Mouse (Mus musculus) mammary gland, adult 2 months (tissue): ENCODE measurements around the gene Hist1h2bp. TPM values are rescaled to one million over a fixed set of nuclear protein-coding genes. Genes with fewer than 3 reads are reported as not detected.

Experiments
- polyA plus RNA-seq: library from polyadenylated mRNA; depleted of rRNA; stranded (reverse); fragments of >200 nt; gene quantifications from 2 replicates; pipeline ENCODE4 v1.2.3, GENCODE M21; 2012; ENCODE audit warnings: low replicate concordance; rRNA removed

Hist1h2bp gene
- polyA plus RNA-seq = 1.1 and 1.5 TPM in 2 replicates

DNA sequence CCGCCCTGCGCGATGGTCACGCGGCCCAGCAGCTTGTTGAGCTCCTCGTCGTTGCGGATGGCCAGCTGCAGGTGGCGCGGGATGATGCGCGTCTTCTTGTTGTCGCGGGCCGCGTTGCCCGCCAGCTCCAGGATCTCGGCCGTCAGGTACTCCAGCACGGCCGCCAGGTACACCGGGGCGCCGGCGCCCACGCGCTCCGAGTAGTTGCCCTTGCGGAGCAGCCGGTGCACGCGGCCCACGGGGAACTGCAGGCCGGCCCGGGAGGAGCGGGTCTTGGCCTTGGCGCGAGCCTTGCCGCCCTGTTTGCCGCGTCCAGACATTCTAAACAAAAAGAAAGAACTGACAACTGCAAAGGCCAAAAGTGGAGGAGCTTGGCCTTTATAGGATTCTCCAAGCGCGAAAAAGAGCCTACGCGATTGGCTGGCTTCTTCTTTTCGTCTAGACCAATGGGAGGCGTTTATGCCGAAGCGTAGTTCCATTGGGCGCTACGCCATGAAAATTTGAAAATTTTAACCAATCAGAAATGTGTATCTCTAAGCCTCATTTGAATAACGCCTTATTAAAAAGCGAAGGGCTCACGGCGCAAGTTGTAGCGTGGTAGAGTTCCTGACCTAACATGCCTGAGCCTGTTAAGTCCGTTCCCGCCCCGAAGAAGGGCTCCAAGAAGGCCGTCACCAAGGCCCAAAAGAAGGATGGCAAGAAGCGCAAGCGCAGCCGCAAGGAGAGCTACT is at the start of gene Hist1h2bp, which contains the start of gene Hist1h2an:
Gene Hist1h2bp (plus strand): TSS at position 563 of the 731 bp plus-strand sequence.
Gene Hist1h2an (minus strand): TSS at position 320 of the 731 bp plus-strand sequence.

GRCm38 (mm10) chr13:21750159-21751017 is 36.9 kb upstream of the Hist1h2bp start, which contains the start of gene Hist1h4k:
Gene Hist1h4k (minus strand): TSS chr13:21750505.

DNA sequence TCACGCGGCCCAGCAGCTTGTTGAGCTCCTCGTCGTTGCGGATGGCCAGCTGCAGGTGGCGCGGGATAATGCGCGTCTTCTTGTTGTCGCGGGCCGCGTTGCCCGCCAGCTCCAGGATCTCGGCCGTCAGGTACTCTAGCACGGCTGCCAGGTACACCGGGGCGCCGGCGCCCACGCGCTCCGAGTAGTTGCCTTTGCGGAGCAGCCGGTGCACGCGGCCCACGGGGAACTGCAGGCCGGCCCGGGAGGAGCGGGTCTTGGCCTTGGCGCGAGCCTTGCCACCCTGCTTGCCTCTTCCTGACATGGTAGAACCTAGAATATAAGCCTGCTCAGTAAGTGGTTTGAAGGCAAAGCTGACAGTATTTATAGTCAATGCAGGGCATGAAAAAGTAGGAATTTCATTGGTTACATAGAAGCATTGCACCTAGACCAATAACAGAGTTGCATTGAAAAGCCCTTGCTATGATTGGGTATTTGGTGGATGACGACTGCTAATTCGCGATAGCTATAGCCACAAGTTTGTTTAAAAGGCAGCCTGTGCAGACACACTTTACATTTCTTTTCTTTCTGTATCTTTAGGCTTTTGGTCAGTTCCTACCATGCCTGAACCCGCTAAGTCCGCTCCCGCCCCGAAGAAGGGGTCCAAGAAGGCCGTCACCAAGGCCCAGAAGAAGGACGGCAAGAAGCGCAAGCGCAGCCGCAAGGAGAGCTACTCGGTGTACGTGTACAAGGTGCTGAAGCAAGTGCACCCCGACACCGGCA is 33.6 kb upstream of the Hist1h2bp start, which contains the start of the genes Hist1h2ak and Hist1h2bn:
Gene Hist1h2ak (minus strand): TSS at position 304 of the 762 bp plus-strand sequence.
Gene Hist1h2bn (plus strand): TSS at position 600 of the 762 bp plus-strand sequence.

DNA sequence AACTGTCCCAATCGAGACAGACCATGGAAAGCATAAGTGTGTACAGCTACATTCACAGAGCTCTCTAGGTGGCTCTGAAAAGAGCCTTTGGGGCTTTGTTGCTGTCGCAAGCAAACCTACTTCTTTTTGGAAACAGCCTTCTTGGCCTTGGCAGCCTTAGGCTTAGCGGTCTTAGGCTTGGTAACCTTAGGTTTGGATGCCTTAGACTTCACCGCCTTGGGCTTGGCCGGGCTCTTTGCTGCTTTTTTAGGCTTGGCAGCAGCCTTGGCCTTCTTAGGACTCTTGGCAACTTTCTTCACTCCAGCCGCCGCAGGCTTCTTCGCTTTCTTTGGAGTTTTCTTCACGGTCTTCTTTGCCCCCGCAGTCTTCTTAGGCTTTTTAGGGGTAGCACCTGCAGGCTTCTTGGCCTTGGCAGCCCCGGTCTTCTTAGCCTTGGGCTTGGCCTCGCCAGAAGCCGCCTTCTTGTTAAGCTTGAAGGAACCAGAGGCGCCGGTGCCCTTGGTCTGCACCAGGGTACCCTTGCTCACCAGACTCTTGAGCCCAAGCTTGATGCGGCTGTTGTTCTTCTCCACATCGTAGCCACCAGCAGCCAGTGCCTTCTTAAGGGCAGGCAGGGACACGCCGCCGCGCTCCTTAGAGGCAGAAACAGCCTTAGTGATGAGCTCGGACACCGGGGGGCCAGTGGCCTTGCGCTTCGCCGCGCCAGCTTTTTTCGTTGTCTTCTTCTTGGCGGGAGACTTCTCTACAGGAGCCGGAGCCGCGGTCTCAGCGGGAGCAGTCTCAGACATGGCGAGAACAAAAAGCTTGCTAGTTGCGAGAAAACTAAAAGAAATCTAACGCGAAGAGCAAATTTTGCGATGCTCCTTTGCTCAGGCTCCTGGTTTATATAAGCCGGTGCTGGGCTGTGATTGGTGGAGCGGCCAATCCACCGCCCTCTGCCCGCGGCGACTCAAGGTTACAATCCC is 7.2 kb upstream of the Hist1h2bp start, which contains the start of gene Hist1h1b:
Gene Hist1h1b (minus strand): TSS at position 859 of the 965 bp plus-strand sequence.

DNA sequence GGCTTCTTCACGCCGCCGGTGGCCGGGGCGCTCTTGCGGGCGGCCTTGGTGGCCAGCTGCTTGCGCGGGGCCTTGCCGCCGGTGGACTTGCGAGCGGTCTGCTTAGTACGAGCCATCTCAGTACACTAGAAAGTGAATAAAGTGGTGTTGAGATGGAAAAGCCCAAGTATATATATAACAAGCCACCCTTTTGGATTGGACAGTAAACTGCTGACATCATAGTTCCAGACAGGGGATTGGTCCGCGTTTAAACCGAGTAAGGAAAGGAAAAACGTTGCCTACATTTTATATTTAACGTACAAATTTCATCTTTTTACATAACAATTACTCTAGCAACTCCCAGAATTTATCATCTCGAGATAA is 4.0 kb upstream of the Hist1h2bp start, which contains the start of gene Hist1h3i:
Gene Hist1h3i (minus strand): TSS at position 116 of the 363 bp plus-strand sequence.

DNA sequence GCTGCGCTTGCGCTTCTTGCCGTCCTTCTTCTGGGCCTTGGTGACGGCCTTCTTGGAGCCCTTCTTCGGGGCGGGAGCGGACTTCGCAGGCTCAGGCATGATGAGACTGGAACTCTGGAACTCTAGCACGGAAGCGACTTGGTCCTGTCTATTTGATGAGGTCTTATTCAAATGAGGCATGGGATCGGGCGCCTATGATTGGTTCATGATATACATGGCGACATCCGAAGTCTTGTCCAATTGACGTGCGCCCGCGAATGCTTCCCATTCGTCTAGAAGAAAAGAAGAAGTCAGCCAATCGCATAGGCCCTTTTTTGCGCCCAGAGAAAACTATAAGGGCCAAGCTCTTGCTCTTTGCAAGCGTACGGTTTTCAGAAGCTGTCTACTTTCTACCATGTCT is 22.8 kb downstream of the Hist1h2bp start, which contains the start of the genes Hist1h2bq and Hist1h2ao:
Gene Hist1h2bq (minus strand): TSS at position 125 of the 400 bp plus-strand sequence.
Gene Hist1h2ao (plus strand): TSS at position 393 of the 400 bp plus-strand sequence.

GRCm38 (mm10) chr13:21811539-21811938 is 24.3 kb downstream of the Hist1h2bp start, which contains the start of gene Hist1h4m:
Gene Hist1h4m (plus strand): TSS chr13:21811746.

GRCm38 (mm10) chr13:21831418-21832394 is 44.4 kb downstream of the Hist1h2bp start, which contains the start of gene Hist1h4n:
Gene Hist1h4n (minus strand): TSS chr13:21832196.

GRCm38 (mm10) chr13:21833461-21833860 is 46.2 kb downstream of the Hist1h2bp start, which contains the start of the genes Hist1h2ap and Hist1h2br:
Gene Hist1h2ap (minus strand): TSS chr13:21833507.
Gene Hist1h2br (plus strand): TSS chr13:21833743.

Other genes with a start within 250 kb of the Hist1h2bp start
- gene Olfr1366, start 244.7 kb upstream of the Hist1h2bp start, polyA plus RNA-seq = not detected in 2 replicates
- gene Olfr1535, start 227.6 kb upstream of the Hist1h2bp start, polyA plus RNA-seq = not detected in 2 replicates
- gene Olfr1364, start 205.7 kb upstream of the Hist1h2bp start, polyA plus RNA-seq = not detected in 2 replicates
- gene Olfr1362, start 173.4 kb upstream of the Hist1h2bp start, polyA plus RNA-seq = 0.03 and 0.04 TPM in 2 replicates
- gene Olfr11, start 144.9 kb upstream of the Hist1h2bp start, polyA plus RNA-seq = 0.03 TPM in 1 of 2 replicates, not detected in the other
- gene Olfr1361, start 124.1 kb upstream of the Hist1h2bp start, polyA plus RNA-seq = not detected in 2 replicates
- gene Olfr1360, start 110.1 kb upstream of the Hist1h2bp start, polyA plus RNA-seq = not detected in 2 replicates
- gene Olfr1359, start 89.3 kb upstream of the Hist1h2bp start, polyA plus RNA-seq = not detected in 2 replicates
- gene Hist1h2bl, start 71.3 kb upstream of the Hist1h2bp start, polyA plus RNA-seq = 1.7 and 11.3 TPM in 2 replicates
- gene Hist1h2ai, start 71.0 kb upstream of the Hist1h2bp start, polyA plus RNA-seq = 2.7 and 18.5 TPM in 2 replicates
- 6.1 and 31.9 TPM in 2 replicates for gene Hist1h3h, start 69.8 kb upstream of the Hist1h2bp start, polyA plus RNA-seq
- 1.3 and 2.3 TPM in 2 replicates for gene Hist1h2bm, start 65.4 kb upstream of the Hist1h2bp start, polyA plus RNA-seq
- 1.0 and 2.4 TPM in 2 replicates for gene Hist1h4j, start 52.4 kb upstream of the Hist1h2bp start, polyA plus RNA-seq
- gene Hist1h4k, start 37.0 kb upstream of the Hist1h2bp start, polyA plus RNA-seq = 2.8 and 15.5 TPM in 2 replicates
- gene Hist1h2ak, start 33.6 kb upstream of the Hist1h2bp start, polyA plus RNA-seq = 3.4 and 19.7 TPM in 2 replicates
- 2.6 and 14.3 TPM in 2 replicates for gene Hist1h2bn, start 33.3 kb upstream of the Hist1h2bp start, polyA plus RNA-seq
- 0.23 and 0.54 TPM in 2 replicates for gene Hist1h1b, start 6.8 kb upstream of the Hist1h2bp start, polyA plus RNA-seq
- 9.6 and 20.0 TPM in 2 replicates for gene Hist1h3i, start 4.1 kb upstream of the Hist1h2bp start, polyA plus RNA-seq
- gene Hist1h2an, start 243 bp upstream of the Hist1h2bp start, polyA plus RNA-seq = 1.3 and 17.7 TPM in 2 replicates
- 22.4 and 30.9 TPM in 2 replicates for gene Hist1h2bq, start 22.7 kb downstream of the Hist1h2bp start, polyA plus RNA-seq
- gene Hist1h2ao, start 23.0 kb downstream of the Hist1h2bp start, polyA plus RNA-seq = not detected in 2 replicates
- not detected in 2 replicates for gene Hist1h4m, start 24.3 kb downstream of the Hist1h2bp start, polyA plus RNA-seq
- 4.9 and 22.8 TPM in 2 replicates for gene Hist1h4n, start 44.7 kb downstream of the Hist1h2bp start, polyA plus RNA-seq
- 38.2 and 359 TPM in 2 replicates for gene Hist1h2ap, start 46.0 kb downstream of the Hist1h2bp start, polyA plus RNA-seq
- 19.9 and 27.5 TPM in 2 replicates for gene Hist1h2br, start 46.3 kb downstream of the Hist1h2bp start, polyA plus RNA-seq
- 0.29 and 0.80 TPM in 2 replicates for gene Zfp184, start 157.6 kb downstream of the Hist1h2bp start, polyA plus RNA-seq
- gene Pom121l2, start 193.7 kb downstream of the Hist1h2bp start, polyA plus RNA-seq = not detected in 2 replicates
- gene Prss16, start 222.3 kb downstream of the Hist1h2bp start, polyA plus RNA-seq = 1.7 and 2.8 TPM in 2 replicates
- gene Hist1h2ah, start 248.1 kb downstream of the Hist1h2bp start, polyA plus RNA-seq = 2.1 and 26.7 TPM in 2 replicates
- gene Hist1h2bk, start 248.4 kb downstream of the Hist1h2bp start, polyA plus RNA-seq = 2.4 and 13.0 TPM in 2 replicates